Mouse (Mus musculus) stomach, embryonic 16.5 days (tissue): ENCODE data around the gene Tmem221. TPM values are rescaled to one million over a fixed set of nuclear protein-coding genes. Genes with fewer than 3 reads are reported as not detected.

Experiments
- ATAC-seq: fragments of 200-750 bp; cut with Nextera tagmentation; 2 replicates; pipeline ENCODE4 v1.8.0; 2017; ENCODE audit warnings: moderate number of reproducible peaks, moderate TSS enrichment; ENCODE audit not compliant: insufficient read depth, low FRiP score
- H3K27ac ChIP-seq: fragments of 300-500 bp; sonication (generic); 2 replicates; pipeline ENCODE4 v1.5.1; 2014; ENCODE audit warnings: low read length
- H3K27me3 ChIP-seq: fragments of 300-500 bp; sonication (generic); 2 replicates; pipeline ENCODE4 v1.6.1; 2014; ENCODE audit warnings: low read length, control low read depth, mixed read lengths; ENCODE audit not compliant: control insufficient read depth, insufficient read depth
- H3K36me3 ChIP-seq: fragments of 300-500 bp; sonication (generic); 2 replicates; pipeline ENCODE4 v1.6.1; 2014; ENCODE audit warnings: low read length; ENCODE audit not compliant: control insufficient read depth, insufficient read depth
- H3K4me1 ChIP-seq: fragments of 300-500 bp; sonication (generic); 2 replicates; pipeline ENCODE4 v1.6.1; 2014; ENCODE audit warnings: low read length, control low read depth, mixed read lengths; ENCODE audit not compliant: control insufficient read depth, insufficient read depth
- H3K4me2 ChIP-seq: fragments of 300-500 bp; sonication (generic); 2 replicates; pipeline ENCODE4 v1.6.1; 2014; ENCODE audit warnings: low read depth, low read length, mixed read lengths
- H3K4me3 ChIP-seq: fragments of 300-500 bp; sonication (generic); replicated peaks from 2 replicates; pipeline ENCODE4 v1.5.1; 2014; ENCODE audit warnings: mild to moderate bottlenecking, low read length
- H3K9ac ChIP-seq: fragments of 300-500 bp; sonication (generic); 2 replicates; pipeline ENCODE4 v1.6.1; 2014; ENCODE audit warnings: low read length
- H3K9me3 ChIP-seq: fragments of 300-500 bp; sonication (generic); replicated peaks from 2 replicates; pipeline ENCODE4 v1.6.1; 2016; ENCODE audit warnings: low read length, control low read depth; ENCODE audit not compliant: control insufficient read depth
- WGBS: fragments of 180-500 bp; shearing (Covaris S2); extraction: QIAGEN DNeasy Blood & Tissue Kit; methylation state at CpG from one replicate; pipeline ENCODE4 v1.1.7; 2014; 5-methylcytosine and 5-hydroxymethylcytosine counted together
- polyA plus RNA-seq: library from polyadenylated mRNA; unstranded; fragments of >200 nt; fragmentation: Nextera tagmentation; extraction: Ambion mirVana; gene quantifications from 2 replicates; pipeline ENCODE4 v1.2.1, GENCODE M21; 2015

Gene Tmem221
- polyA plus RNA-seq, 1 experiment from 2014 or later, result 2.9 TPM

DNA sequence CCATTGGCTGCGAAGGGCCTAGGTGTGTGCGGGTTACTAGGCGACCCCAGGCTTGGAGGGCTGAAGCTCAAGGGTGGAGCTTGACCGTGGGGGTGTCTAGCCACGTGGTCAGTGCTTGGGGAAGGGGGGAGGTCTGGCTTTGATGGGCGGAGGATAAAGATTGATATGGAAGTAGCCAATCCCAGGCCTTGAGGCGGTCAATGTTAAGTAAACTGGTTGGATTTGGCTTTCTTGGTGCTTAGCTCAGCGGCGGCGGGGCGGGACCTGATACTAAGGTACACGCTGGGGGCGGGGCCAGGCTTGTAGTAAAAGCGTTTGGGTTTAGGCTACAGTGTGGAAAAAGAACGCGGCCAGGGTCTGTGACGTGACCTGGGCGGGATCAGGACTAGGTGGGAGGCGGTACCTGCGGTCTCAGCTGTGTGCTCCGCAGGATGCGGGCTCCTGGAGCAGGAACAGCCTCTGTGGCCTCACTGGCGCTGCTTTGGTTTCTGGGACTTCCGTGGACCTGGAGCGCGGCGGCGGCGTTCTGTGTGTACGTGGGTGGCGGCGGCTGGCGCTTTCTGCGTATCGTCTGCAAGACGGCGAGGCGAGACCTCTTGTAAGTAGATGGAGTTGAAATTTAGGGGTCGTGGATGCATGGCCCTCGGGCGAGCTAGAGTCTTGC lies 11.8 kb upstream of the Tmem221 start:
- under 1% methylated on average over 41 of the region's 41 CpGs for WGBS
- no peaks in the 10 kb centered on the region for H3K9me3 ChIP-seq
- H3K27me3 ChIP-seq, result peaks cover 3% of the 10 kb centered on the region; the same call in 1 of the 2 replicates
- peak overlapping the region; percentile 93 for H3K27ac ChIP-seq
- ATAC-seq, result peak; percentile 89
- peaks cover 17% of the 10 kb centered on the region for H3K4me1 ChIP-seq
- no peaks in the 10 kb centered on the region for H3K36me3 ChIP-seq
- H3K4me3 ChIP-seq, result peak overlapping the region; percentile 66
- peak overlapping the region; percentile 85 for H3K4me2 ChIP-seq
- peak overlapping the region; percentile 79 for H3K9ac ChIP-seq

DNA sequence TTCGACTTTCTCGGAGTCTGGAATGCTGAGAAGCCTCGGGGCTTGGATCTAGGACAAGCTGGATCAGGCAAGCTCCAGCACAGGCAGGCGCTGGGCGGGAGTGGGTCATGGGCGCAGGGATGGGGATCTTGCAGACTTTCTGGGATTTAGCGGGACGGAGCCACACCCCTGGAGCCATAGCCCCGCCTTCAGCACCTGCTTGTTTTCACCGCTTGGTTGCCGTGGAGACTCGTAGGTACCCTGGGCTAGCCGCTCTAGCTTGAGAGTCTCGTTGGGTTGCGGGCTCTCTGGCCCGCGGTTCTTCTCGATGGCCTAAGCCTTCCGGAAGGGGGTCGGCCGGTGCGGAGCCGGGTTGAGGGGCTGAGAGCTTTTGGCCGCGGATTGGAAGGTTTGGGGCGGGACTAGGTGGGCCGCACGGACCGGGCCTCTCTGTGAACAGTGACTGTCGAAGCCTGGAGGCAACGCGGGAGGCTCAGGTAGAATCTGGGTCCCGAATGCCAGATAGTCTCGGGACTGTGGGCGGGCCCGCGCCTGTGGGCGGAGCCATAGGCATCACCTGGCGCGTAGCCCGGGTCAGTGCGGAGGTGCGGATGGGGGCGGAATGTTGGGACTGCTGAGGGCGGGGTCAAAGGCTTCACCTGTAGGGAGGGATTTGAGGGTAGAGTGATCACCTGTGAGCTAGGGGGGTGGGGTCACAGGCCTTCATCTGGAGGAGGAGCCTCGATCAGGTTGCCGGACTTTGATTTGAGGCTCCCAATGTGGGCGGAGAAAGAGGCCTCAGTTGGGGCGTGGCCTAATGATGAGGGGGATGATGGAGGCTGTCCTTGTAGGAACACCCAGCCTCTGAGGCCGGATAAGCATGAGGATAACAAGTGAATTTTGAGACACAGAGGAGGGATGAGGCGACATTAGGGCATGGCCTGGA lies 11.0 kb upstream of the Tmem221 start:
- Histone ChIP-seq H3K27me3 (peaks cover 3% of the 10 kb centered on the region; the same call in 1 of the 2 replicates), H3K9ac (peak overlapping the region; percentile 75), H3K4me1 (peaks cover 17% of the 10 kb centered on the region), H3K4me2 (peak overlapping the region; percentile 85), H3K27ac (peak overlapping the region; percentile 93), H3K4me3 (peak overlapping the region; percentile 66), H3K36me3 (no peaks in the 10 kb centered on the region), H3K9me3 (no peaks in the 10 kb centered on the region)
- under 1% methylated on average over 51 of the region's 51 CpGs for WGBS
- ATAC-seq, result peak; percentile 84

DNA sequence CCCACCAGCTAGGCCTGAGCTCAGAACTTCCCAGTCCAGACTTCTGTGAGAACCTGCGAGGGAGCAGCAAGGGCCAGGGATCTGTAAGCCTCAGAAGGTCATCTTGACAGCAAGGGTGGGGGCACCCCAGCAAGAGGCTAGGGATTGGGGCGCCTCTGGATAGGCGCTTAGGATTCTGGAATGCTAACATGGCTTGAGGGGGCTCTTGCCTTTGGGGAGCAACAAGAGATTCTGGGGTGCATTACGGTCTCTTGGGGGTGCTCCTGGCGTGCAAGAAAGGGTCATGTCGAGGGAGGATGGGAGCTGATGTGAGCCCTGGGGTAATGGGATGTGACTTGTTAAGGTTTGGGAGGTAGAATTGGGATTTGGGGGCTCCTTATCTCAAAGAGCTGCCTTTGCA lies 10.3 kb upstream of the Tmem221 start:
- Histone ChIP-seq H3K27me3 (peaks cover 3% of the 10 kb centered on the region; the same call in 1 of the 2 replicates), H3K4me2 (peak overlapping the region; percentile 85), H3K9me3 (no peaks in the 10 kb centered on the region), H3K4me1 (peaks cover 17% of the 10 kb centered on the region), H3K9ac (peak overlapping the region; percentile 75), H3K4me3 (peak overlapping the region; percentile 66), H3K36me3 (no peaks in the 10 kb centered on the region), H3K27ac (peak overlapping the region; percentile 92)
- 21% methylated on average over 6 of the region's 6 CpGs for WGBS
- no peak for ATAC-seq

DNA sequence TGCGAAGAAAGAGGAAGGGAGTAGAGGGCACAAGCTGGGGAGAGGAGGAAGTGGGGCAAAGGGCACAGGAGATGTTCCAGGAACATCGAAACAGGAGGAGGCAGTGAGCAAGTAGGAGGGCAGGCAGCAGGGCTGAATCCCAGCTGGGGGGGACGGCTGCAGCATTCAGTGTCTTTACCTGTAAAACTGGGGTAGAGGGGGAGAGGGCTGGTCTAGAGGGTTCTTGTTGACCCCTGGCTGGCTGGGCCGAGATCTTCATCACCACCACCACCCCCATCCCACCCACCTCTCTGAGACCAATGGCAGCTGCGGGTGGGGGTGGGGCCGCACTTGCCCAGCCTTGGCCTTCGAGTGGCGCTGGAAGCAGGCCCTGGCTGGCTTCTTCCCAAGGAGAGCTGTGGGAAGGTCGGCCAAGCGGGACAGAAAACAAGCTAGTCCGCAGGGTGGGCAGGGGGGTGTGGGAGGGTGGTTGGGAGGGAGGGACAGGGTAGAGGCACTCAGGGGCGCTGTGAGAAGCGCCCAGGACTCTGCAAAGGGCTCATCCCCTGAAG lies 9.8 kb upstream of the Tmem221 start, which contains the start of gene Slc27a1:
Gene Slc27a1 (plus strand): TSS at position 496 of the 551 bp plus-strand sequence.
- Histone ChIP-seq H3K27me3 (peaks cover 3% of the 10 kb centered on the region; the same call in 1 of the 2 replicates), H3K4me3 (peak within 1 kb of the TSS; percentile 66), H3K27ac (peak within 1 kb of the TSS; percentile 92), H3K4me2 (peak within 1 kb of the TSS; percentile 85), H3K4me1 (peaks cover 17% of the 10 kb centered on the region), H3K9ac (peak within 1 kb of the TSS; percentile 75), H3K9me3 (no peaks in the 10 kb centered on the region), H3K36me3 (no peaks in the 10 kb centered on the region)
- WGBS, result 16% methylated on average over 13 of the region's 13 CpGs
- ATAC-seq, result no peak

DNA sequence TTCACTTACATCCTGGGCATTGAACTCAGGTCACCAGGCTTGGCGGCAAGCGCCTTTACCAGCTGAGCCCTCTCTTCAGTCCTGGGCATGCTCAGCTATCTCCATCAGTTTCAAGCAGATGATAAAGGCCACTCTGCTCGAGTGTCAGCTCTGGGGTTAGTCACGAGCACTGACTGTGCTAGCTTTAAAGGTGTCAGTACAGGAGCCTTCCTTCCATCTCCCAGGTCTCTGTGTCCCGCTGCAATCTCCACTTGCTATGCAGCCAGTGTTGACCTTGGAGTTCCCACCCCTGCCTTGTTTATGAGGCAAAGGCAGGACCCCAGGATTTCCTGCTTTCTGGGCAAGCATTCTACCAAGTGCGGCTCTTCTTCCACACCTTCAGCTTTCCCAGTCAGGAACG lies 8.9 kb upstream of the Tmem221 start:
- no peak overlapping the region for H3K4me2 ChIP-seq
- no peak overlapping the region for H3K4me3 ChIP-seq
- no peaks in the 10 kb centered on the region for H3K36me3 ChIP-seq
- H3K4me1 ChIP-seq, result peaks cover 24% of the 10 kb centered on the region
- H3K27me3 ChIP-seq, result peaks cover 5% of the 10 kb centered on the region; the same call in 1 of the 2 replicates
- no peak overlapping the region for H3K9ac ChIP-seq
- H3K9me3 ChIP-seq, result no peaks in the 10 kb centered on the region
- ATAC-seq, result no peak
- H3K27ac ChIP-seq, result no peak overlapping the region
- WGBS, result 71% methylated on average over 7 of the region's 7 CpGs

DNA sequence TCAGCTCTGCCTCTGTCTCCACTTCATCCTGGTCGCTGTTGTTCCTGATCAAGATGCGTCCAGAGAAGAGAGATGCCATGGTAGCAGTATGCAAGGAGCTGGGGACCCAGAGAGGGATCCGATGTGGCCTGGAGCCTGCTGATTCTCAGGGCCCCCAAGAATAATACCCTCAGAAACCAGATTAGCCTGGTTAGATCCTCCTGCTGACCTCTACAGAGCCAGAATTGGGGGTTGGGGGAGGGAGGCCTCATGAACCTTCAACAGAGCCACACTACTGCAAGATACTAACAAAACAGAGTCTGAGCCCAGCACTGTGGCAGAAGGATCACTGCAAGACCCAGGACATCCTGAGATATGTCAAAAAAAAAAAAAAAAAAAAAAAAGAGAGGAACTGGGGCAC lies 7.8 kb upstream of the Tmem221 start, which contains the start of gene Nxnl1:
Gene Nxnl1 (minus strand): TSS at position 101 of the 400 bp plus-strand sequence.
- 69% methylated on average over 3 of the region's 3 CpGs for WGBS
- Histone ChIP-seq H3K4me1 (peaks cover 26% of the 10 kb centered on the region), H3K9me3 (no peaks in the 10 kb centered on the region), H3K36me3 (no peaks in the 10 kb centered on the region), H3K27ac (no peak within 1 kb of the TSS), H3K4me3 (no peak within 1 kb of the TSS), H3K4me2 (no peak within 1 kb of the TSS), H3K27me3 (peaks cover 15% of the 10 kb centered on the region), H3K9ac (no peak within 1 kb of the TSS)
- ATAC-seq, result no peak

DNA sequence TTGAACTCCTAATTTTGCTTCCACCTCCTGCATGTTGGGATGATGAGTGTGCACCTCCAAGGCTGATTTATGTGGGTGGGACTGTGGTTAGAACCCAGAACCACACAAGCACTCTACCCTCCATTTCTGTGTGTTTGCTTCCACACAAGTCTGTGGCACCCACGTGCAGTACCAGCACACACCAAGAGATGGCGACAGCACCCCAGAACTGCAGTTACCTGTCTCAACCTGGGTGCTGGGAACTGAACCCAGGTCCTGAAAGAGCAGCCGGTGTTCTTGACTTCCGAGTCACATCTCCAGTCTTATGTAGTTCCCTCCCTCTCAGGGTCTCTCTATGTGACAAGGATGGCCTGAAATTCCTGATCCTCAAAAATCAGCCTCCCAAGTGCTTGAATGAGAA lies 5.3 kb upstream of the Tmem221 start:
- H3K27me3 ChIP-seq, result peaks cover 25% of the 10 kb centered on the region
- no peak overlapping the region for H3K4me3 ChIP-seq
- H3K4me1 ChIP-seq, result peaks cover 20% of the 10 kb centered on the region
- H3K9ac ChIP-seq, result no peak overlapping the region
- ATAC-seq, result no peak
- no peaks in the 10 kb centered on the region for H3K9me3 ChIP-seq
- no peak overlapping the region for H3K27ac ChIP-seq
- H3K36me3 ChIP-seq, result no peaks in the 10 kb centered on the region
- no peak overlapping the region for H3K4me2 ChIP-seq
- 89% methylated on average over 4 of the region's 4 CpGs for WGBS

DNA sequence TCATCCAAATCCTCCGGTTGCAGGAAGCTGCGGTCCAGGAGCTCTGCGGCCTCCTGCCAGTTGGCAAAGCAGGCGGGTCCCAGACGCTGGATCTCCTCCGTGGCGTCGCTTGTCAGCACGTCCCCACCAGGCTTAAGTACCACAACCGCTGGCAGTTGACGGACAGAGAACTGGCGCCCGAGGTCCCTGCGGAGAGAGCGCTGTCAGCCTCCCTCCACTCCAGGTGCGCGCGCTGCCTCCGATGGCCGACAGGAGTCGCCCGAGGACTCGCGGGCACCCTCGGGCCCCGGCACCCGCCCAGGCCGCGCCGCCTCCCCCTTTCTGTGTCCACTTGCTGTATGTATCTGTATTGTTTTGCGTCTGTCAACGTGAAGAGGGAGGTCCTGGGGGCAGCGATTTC lies 4.1 kb upstream of the Tmem221 start:
- H3K27me3 ChIP-seq, result peaks cover 37% of the 10 kb centered on the region

More for the DNA sequence above, 4.1 kb upstream of the Tmem221 start:
- Histone ChIP-seq H3K4me2 (peak overlapping the region; percentile 52), H3K27ac (no peak overlapping the region), H3K9ac (peak overlapping the region; percentile 57), H3K9me3 (no peaks in the 10 kb centered on the region), H3K4me1 (peaks cover 20% of the 10 kb centered on the region), H3K4me3 (peak overlapping the region; percentile 29), H3K36me3 (no peaks in the 10 kb centered on the region)
- no peak; the same call in 1 of the 2 replicates for ATAC-seq
- WGBS, result 1% methylated on average over 33 of the region's 33 CpGs
